Mouse (Mus musculus): Measurements from ENCODE around the gene Rprd2.
A peak's percentile ranks its signal among the peaks of the same experiment; 100 is the strongest.
"Not testable (repeated sequence)": the region's sequence is repeated elsewhere in the genome, so short reads cannot be mapped to it uniquely, and the experiment has no call there.

Gene Rprd2

GRCm38 (mm10) chr3:95818026-95818511, 594 bp downstream of the Rprd2 start:
- peak; percentile 17 for DNase-seq (ENCODE audit: low read depth)

- DNase-seq (ENCODE audit: low read depth) = no peak
Observed at GRCm38 (mm10) chr3:95816681-95817080, 2.0 kb downstream of the Rprd2 start.

- DNase-seq (ENCODE audit: low read depth) = no peak
Observed at GRCm38 (mm10) chr3:95808384-95808783, 10.3 kb downstream of the Rprd2 start.

GRCm38 (mm10) chr3:95807630-95808029, 11.0 kb downstream of the Rprd2 start:
- DNase-seq (ENCODE audit: low read depth) = not testable (repeated sequence)

GRCm38 (mm10) chr3:95806677-95807076, 12.0 kb downstream of the Rprd2 start:
- DNase-seq (ENCODE audit: low read depth) = no peak

- no peak for DNase-seq (ENCODE audit: low read depth)
Observed at GRCm38 (mm10) chr3:95803851-95804250, 14.8 kb downstream of the Rprd2 start.

GRCm38 (mm10) chr3:95798756-95799155, 19.9 kb downstream of the Rprd2 start:
- no peak for DNase-seq (ENCODE audit: low read depth)

- DNase-seq (ENCODE audit: low read depth) = no peak
Observed at GRCm38 (mm10) chr3:95794299-95794698, 24.4 kb downstream of the Rprd2 start.

GRCm38 (mm10) chr3:95793662-95794061, 25.0 kb downstream of the Rprd2 start:
- no peak for DNase-seq (ENCODE audit: low read depth)

- no peak for DNase-seq (ENCODE audit: low read depth)
Observed at GRCm38 (mm10) chr3:95785501-95785900, 33.2 kb downstream of the Rprd2 start.

GRCm38 (mm10) chr3:95771985-95772384, 46.7 kb downstream of the Rprd2 start:
- DNase-seq (ENCODE audit: low read depth) = no peak

- no peak for DNase-seq (ENCODE audit: low read depth)
Observed at GRCm38 (mm10) chr3:95765534-95765933, 53.1 kb downstream of the Rprd2 start.

GRCm38 (mm10) chr3:95763811-95764210, 54.9 kb downstream of the Rprd2 start:
- DNase-seq (ENCODE audit: low read depth) = no peak

GRCm38 (mm10) chr3:95762961-95763360, 55.7 kb downstream of the Rprd2 start:
- DNase-seq (ENCODE audit: low read depth) = no peak

GRCm38 (mm10) chr3:95761771-95762170, 56.9 kb downstream of the Rprd2 start:
- no peak for DNase-seq (ENCODE audit: low read depth)

GRCm38 (mm10) chr3:95760656-95761055, 58.0 kb downstream of the Rprd2 start:
- no peak for DNase-seq (ENCODE audit: low read depth)

- no peak for DNase-seq (ENCODE audit: low read depth)
Observed at GRCm38 (mm10) chr3:95760106-95760505, 58.6 kb downstream of the Rprd2 start, which contains the start of gene Tars2. Gene Tars2 (minus strand): TSS chr3:95760206.

GRCm38 (mm10) chr3:95758467-95759218, 60.0 kb downstream of the Rprd2 start:
- no peak for DNase-seq (ENCODE audit: low read depth)

GRCm38 (mm10) chr3:95756808-95757207, 61.9 kb downstream of the Rprd2 start:
- DNase-seq (ENCODE audit: low read depth) = no peak

GRCm38 (mm10) chr3:95754345-95755206, 64.1 kb downstream of the Rprd2 start:
- peak; percentile 88 for DNase-seq (ENCODE audit: low read depth)

GRCm38 (mm10) chr3:95752935-95753334, 65.7 kb downstream of the Rprd2 start:
- DNase-seq (ENCODE audit: low read depth) = no peak

- DNase-seq (ENCODE audit: low read depth) = no peak
Observed at GRCm38 (mm10) chr3:95740406-95740805, 78.3 kb downstream of the Rprd2 start.

Measured in fibroblast of lung, adult 2 months (primary cell).